Mouse (Mus musculus) heart, postnatal 0 days (tissue): Measurements from ENCODE around the gene Lrrc23. TPM values are rescaled to one million over a fixed set of nuclear protein-coding genes. Genes with fewer than 3 reads are reported as not detected.

Experiments
- ATAC-seq: fragments of 200-750 bp; cut with Nextera tagmentation; 2 replicates; pipeline ENCODE4 v1.8.0; 2017; ENCODE audit warnings: low read depth, moderate number of reproducible peaks, moderate library complexity; ENCODE audit not compliant: insufficient read depth
- DNase-seq: peaks from one replicate; pipeline ENCODE4 v3.0.0-alpha.2; 2016; ENCODE audit warnings: low spot score
- H3K27ac ChIP-seq: fragments of 300-500 bp; sonication (generic); 2 replicates; pipeline ENCODE4 v1.5.1; 2014; ENCODE audit warnings: low read depth, mild to moderate bottlenecking
- H3K27me3 ChIP-seq: fragments of 300-500 bp; sonication (generic); 2 replicates; pipeline ENCODE4 v1.6.1; 2014; ENCODE audit warnings: low read length, mixed read lengths; ENCODE audit not compliant: control insufficient read depth, insufficient read depth
- H3K36me3 ChIP-seq: fragments of 300-500 bp; sonication (generic); replicated peaks from 2 replicates; pipeline ENCODE4 v1.6.1; 2014; ENCODE audit warnings: low read length, mixed read lengths; ENCODE audit not compliant: control insufficient read depth, insufficient read depth
- H3K4me1 ChIP-seq: fragments of 300-500 bp; sonication (generic); 2 replicates; pipeline ENCODE4 v1.6.1; 2014; ENCODE audit warnings: antibody characterized with exemption; ENCODE audit not compliant: control insufficient read depth, insufficient read depth
- H3K4me2 ChIP-seq: fragments of 300-500 bp; sonication (generic); 2 replicates; pipeline ENCODE4 v1.6.1; 2014; ENCODE audit warnings: low read depth, mild to moderate bottlenecking, low read length, moderate library complexity
- H3K4me3 ChIP-seq: fragments of 300-500 bp; sonication (generic); 2 replicates; pipeline ENCODE4 v1.5.1; 2014; ENCODE audit warnings: low read depth, low read length
- H3K9ac ChIP-seq: fragments of 300-500 bp; sonication (generic); replicated peaks from 2 replicates; pipeline ENCODE4 v1.6.1; 2014; ENCODE audit warnings: low read depth, low read length, mixed read lengths
- H3K9me3 ChIP-seq: fragments of 300-500 bp; sonication (generic); replicated peaks from 2 replicates; pipeline ENCODE4 v1.6.1; 2016; ENCODE audit warnings: low read length; ENCODE audit not compliant: control insufficient read depth
- CTCF ChIP-seq: IDR thresholded peaks from 2 replicates; pipeline ENCODE4 v1.5.1; 2016; ENCODE audit warnings: antibody characterized with exemption, control low read depth, low read depth
- EP300 ChIP-seq: IDR thresholded peaks from 2 replicates; pipeline ENCODE4 v1.6.1; 2016; ENCODE audit warnings: antibody characterized with exemption, low read depth
- WGBS: fragments of 180-500 bp; shearing (Covaris S2); extraction: QIAGEN DNeasy Blood & Tissue Kit; methylation state at CpG from one replicate; pipeline ENCODE4 v1.1.7; 2014; 5-methylcytosine and 5-hydroxymethylcytosine counted together
- polyA plus RNA-seq: library from polyadenylated mRNA; unstranded; fragments of >200 nt; fragmentation: Nextera tagmentation; extraction: Ambion mirVana; gene quantifications from 2 replicates; pipeline ENCODE4 v1.2.1, GENCODE M21; 2015
- total RNA-seq: library from RNA; depleted of rRNA; stranded (reverse); fragments of >200 nt; gene quantifications from 2 replicates; pipeline ENCODE4 v1.2.3, GENCODE M21; 2014; ENCODE audit warnings: low replicate concordance

The Lrrc23 gene
- total and polyA plus RNA-seq, 2 experiments from 2014 or later = not detected

- no peak overlapping the region for H3K4me3 ChIP-seq
- 0 out of 2 replicates have a peak, but pooled peaks cover 4% of the 10 kb centered on the region for H3K4me1 ChIP-seq
- DNase-seq = no peak
- WGBS = 90% methylated on average over 7 of the region's 7 CpGs
- H3K4me2 ChIP-seq = peak overlapping the region; percentile 100
- H3K9me3 ChIP-seq = no peaks in the 10 kb centered on the region
- TF ChIP-seq CTCF (no peak), EP300 (no peak)
- H3K27me3 ChIP-seq = no peaks in the 10 kb centered on the region
- peak overlapping the region; percentile 91; the same call in 1 of the 2 replicates for H3K9ac ChIP-seq
- peaks cover 39% of the 10 kb centered on the region for H3K36me3 ChIP-seq
- no peak for ATAC-seq
- H3K27ac ChIP-seq = no peak overlapping the region
Observed at GRCm38 (mm10) chr6:124746654-124747632, 32.6 kb downstream of the Lrrc23 start.

- Histone ChIP-seq H3K9ac (peak overlapping the region; percentile 91), H3K27ac (peak overlapping the region; percentile 82; the same call in 1 of the 2 replicates), H3K4me1 (0 out of 2 replicates have a peak, but pooled peaks cover 4% of the 10 kb centered on the region), H3K27me3 (no peaks in the 10 kb centered on the region), H3K36me3 (peaks cover 39% of the 10 kb centered on the region), H3K4me2 (peak overlapping the region; percentile 100), H3K4me3 (peak overlapping the region; percentile 70), H3K9me3 (no peaks in the 10 kb centered on the region)
- DNase-seq (no peak), ATAC-seq (no peak)
- TF ChIP-seq EP300 = no peak
- TF ChIP-seq CTCF = no peak
- WGBS = 14% methylated on average over 8 of the region's 8 CpGs
Observed at GRCm38 (mm10) chr6:124746296-124746605, 33.3 kb downstream of the Lrrc23 start.

GRCm38 (mm10) chr6:124745490-124746295 is 33.8 kb downstream of the Lrrc23 start:
- under 1% methylated on average over 77 of the region's 85 CpGs for WGBS

GRCm38 (mm10) chr6:124744755-124745321 is 34.7 kb downstream of the Lrrc23 start:
- 63% methylated on average over 26 of the region's 26 CpGs for WGBS
- TF ChIP-seq EP300 (no peak), CTCF (no peak)

More at GRCm38 (mm10) chr6:124745490-124746295, 33.8 kb downstream of the Lrrc23 start:
- Histone ChIP-seq H3K9me3 (no peaks in the 10 kb centered on the region), H3K4me3 (peak overlapping the region; percentile 70), H3K4me1 (0 out of 2 replicates have a peak, but pooled peaks cover 4% of the 10 kb centered on the region), H3K27ac (peak overlapping the region; percentile 82), H3K4me2 (peak overlapping the region; percentile 100), H3K27me3 (no peaks in the 10 kb centered on the region), H3K36me3 (peaks cover 39% of the 10 kb centered on the region), H3K9ac (peak overlapping the region; percentile 91)
- ATAC-seq = peak; percentile 82
- peak; percentile 92 for TF ChIP-seq EP300
- TF ChIP-seq CTCF = peak; percentile 89
- DNase-seq = peak; percentile 93

GRCm38 (mm10) chr6:124743647-124744046 is 35.9 kb downstream of the Lrrc23 start:
- Histone ChIP-seq H3K4me2 (no peak overlapping the region), H3K9ac (no peak overlapping the region), H3K27me3 (no peaks in the 10 kb centered on the region), H3K4me1 (peaks cover 9% of the 10 kb centered on the region; the same call in 1 of the 2 replicates), H3K27ac (no peak overlapping the region), H3K4me3 (no peak overlapping the region), H3K9me3 (no peaks in the 10 kb centered on the region), H3K36me3 (peaks cover 32% of the 10 kb centered on the region)
- ATAC-seq = no peak
- WGBS = 90% methylated on average over 8 of the region's 8 CpGs
- TF ChIP-seq CTCF (no peak), EP300 (no peak)
- DNase-seq = no peak

More at GRCm38 (mm10) chr6:124744755-124745321, 34.7 kb downstream of the Lrrc23 start:
- peaks cover 39% of the 10 kb centered on the region for H3K36me3 ChIP-seq
- ATAC-seq = no peak
- peaks cover 7% of the 10 kb centered on the region; the same call in 1 of the 2 replicates for H3K4me1 ChIP-seq
- H3K9ac ChIP-seq = peak overlapping the region; percentile 28; the same call in 1 of the 2 replicates
- H3K9me3 ChIP-seq = no peaks in the 10 kb centered on the region
- H3K4me3 ChIP-seq = peak overlapping the region; percentile 70
- H3K27ac ChIP-seq = peak overlapping the region; percentile 61
- no peak for DNase-seq
- no peaks in the 10 kb centered on the region for H3K27me3 ChIP-seq
- H3K4me2 ChIP-seq = peak overlapping the region; percentile 100
